Mouse (Mus musculus): ENCODE measurements around the gene Prkg1. TPM values are rescaled to one million over a fixed set of nuclear protein-coding genes. Genes with fewer than 3 reads are reported as not detected.
A peak's percentile ranks its signal among the peaks of the same experiment; 100 is the strongest.

Prkg1 gene
- polyA plus RNA-seq, 1 experiment from 2014 or later: 9.1 TPM

GRCm38 (mm10) chr19:30676308-30676707, 1088.5 kb downstream of the Prkg1 start:
- Histone ChIP-seq H3K4me3 (replicated peaks) (no peak overlapping the region), H3K9me3 (no peaks in the 10 kb centered on the region), H3K27ac (no peak overlapping the region), H3K9ac (no peak overlapping the region), H3K36me3 (no peaks in the 10 kb centered on the region), H3K4me2 (replicated peaks) (no peak overlapping the region), H3K4me1 (replicated peaks) (no peaks in the 10 kb centered on the region), H3K27me3 (replicated peaks) (no peaks in the 10 kb centered on the region)
- WGBS: 78% methylated on average over 8 of the region's 8 CpGs
- ATAC-seq: no peak

GRCm38 (mm10) chr19:30664269-30664668, 1100.6 kb downstream of the Prkg1 start:
- H3K4me3 ChIP-seq (replicated peaks): no peak overlapping the region
- WGBS: 7% methylated on average over 8 of the region's 8 CpGs
- H3K27ac ChIP-seq: no peak overlapping the region
- 0 out of 2 replicates have a peak, but pooled peaks have one; percentile 51 for ATAC-seq
- H3K4me1 ChIP-seq (replicated peaks): no peaks in the 10 kb centered on the region
- H3K9ac ChIP-seq: no peak overlapping the region
- H3K4me2 ChIP-seq (replicated peaks): no peak overlapping the region
- no peaks in the 10 kb centered on the region for H3K9me3 ChIP-seq
- H3K36me3 ChIP-seq: no peaks in the 10 kb centered on the region
- no peaks in the 10 kb centered on the region for H3K27me3 ChIP-seq (replicated peaks)

GRCm38 (mm10) chr19:30642629-30643170, 1122.1 kb downstream of the Prkg1 start:
- Histone ChIP-seq H3K27ac (no peak overlapping the region), H3K4me3 (replicated peaks) (no peak overlapping the region), H3K4me1 (replicated peaks) (no peaks in the 10 kb centered on the region), H3K36me3 (no peaks in the 10 kb centered on the region), H3K4me2 (replicated peaks) (no peak overlapping the region), H3K9me3 (no peaks in the 10 kb centered on the region), H3K9ac (no peak overlapping the region), H3K27me3 (replicated peaks) (no peaks in the 10 kb centered on the region)
- WGBS: 68% methylated on average over 5 of the region's 5 CpGs
- no peak for ATAC-seq

GRCm38 (mm10) chr19:30637471-30637870, 1127.4 kb downstream of the Prkg1 start:
- Histone ChIP-seq H3K4me2 (replicated peaks) (no peak overlapping the region), H3K9me3 (no peaks in the 10 kb centered on the region), H3K27ac (no peak overlapping the region), H3K27me3 (replicated peaks) (no peaks in the 10 kb centered on the region), H3K4me3 (replicated peaks) (no peak overlapping the region), H3K9ac (no peak overlapping the region), H3K4me1 (replicated peaks) (no peaks in the 10 kb centered on the region), H3K36me3 (no peaks in the 10 kb centered on the region)
- WGBS: 84% methylated on average over 8 of the region's 8 CpGs
- no peak for ATAC-seq

GRCm38 (mm10) chr19:30631051-30631450, 1133.8 kb downstream of the Prkg1 start:
- no peaks in the 10 kb centered on the region for H3K36me3 ChIP-seq
- H3K27me3 ChIP-seq (replicated peaks): no peaks in the 10 kb centered on the region
- no peak overlapping the region for H3K4me3 ChIP-seq (replicated peaks)
- 53% methylated on average over 3 of the region's 3 CpGs for WGBS
- ATAC-seq: no peak
- H3K9me3 ChIP-seq: no peaks in the 10 kb centered on the region
- H3K27ac ChIP-seq: no peak overlapping the region
- no peaks in the 10 kb centered on the region for H3K4me1 ChIP-seq (replicated peaks)
- H3K9ac ChIP-seq: no peak overlapping the region
- H3K4me2 ChIP-seq (replicated peaks): no peak overlapping the region

GRCm38 (mm10) chr19:30626036-30626435, 1138.8 kb downstream of the Prkg1 start:
- H3K4me3 ChIP-seq (replicated peaks): no peak overlapping the region
- no peak for ATAC-seq

GRCm38 (mm10) chr19:30625391-30625790, 1139.4 kb downstream of the Prkg1 start:
- Histone ChIP-seq H3K9me3 (no peaks in the 10 kb centered on the region), H3K4me3 (replicated peaks) (no peak overlapping the region), H3K4me1 (replicated peaks) (no peaks in the 10 kb centered on the region), H3K9ac (no peak overlapping the region), H3K27ac (no peak overlapping the region), H3K27me3 (replicated peaks) (no peaks in the 10 kb centered on the region), H3K4me2 (replicated peaks) (no peak overlapping the region), H3K36me3 (no peaks in the 10 kb centered on the region)
- no peak for ATAC-seq
- 45% methylated on average over 2 of the region's 2 CpGs for WGBS

More at GRCm38 (mm10) chr19:30626036-30626435, 1138.8 kb downstream of the Prkg1 start:
- H3K4me2 ChIP-seq (replicated peaks): no peak overlapping the region
- 36% methylated on average over 7 of the region's 7 CpGs for WGBS
- no peaks in the 10 kb centered on the region for H3K4me1 ChIP-seq (replicated peaks)
- H3K9me3 ChIP-seq: no peaks in the 10 kb centered on the region
- H3K27ac ChIP-seq: no peak overlapping the region
- H3K36me3 ChIP-seq: no peaks in the 10 kb centered on the region
- H3K27me3 ChIP-seq (replicated peaks): no peaks in the 10 kb centered on the region
- H3K9ac ChIP-seq: no peak overlapping the region

GRCm38 (mm10) chr19:30623620-30624019, 1141.2 kb downstream of the Prkg1 start:
- WGBS: 45% methylated on average over 7 of the region's 7 CpGs
- no peaks in the 10 kb centered on the region for H3K4me1 ChIP-seq (replicated peaks)
- H3K27ac ChIP-seq: no peak overlapping the region
- H3K27me3 ChIP-seq (replicated peaks): no peaks in the 10 kb centered on the region
- no peak overlapping the region for H3K4me3 ChIP-seq (replicated peaks)
- H3K36me3 ChIP-seq: no peaks in the 10 kb centered on the region
- no peak overlapping the region for H3K9ac ChIP-seq
- ATAC-seq: no peak
- H3K4me2 ChIP-seq (replicated peaks): no peak overlapping the region
- H3K9me3 ChIP-seq: no peaks in the 10 kb centered on the region

- Histone ChIP-seq H3K27me3 (replicated peaks) (no peaks in the 10 kb centered on the region), H3K9ac (no peak overlapping the region), H3K4me2 (replicated peaks) (no peak overlapping the region), H3K27ac (no peak overlapping the region), H3K4me1 (replicated peaks) (no peaks in the 10 kb centered on the region), H3K36me3 (no peaks in the 10 kb centered on the region), H3K9me3 (no peaks in the 10 kb centered on the region), H3K4me3 (replicated peaks) (no peak overlapping the region)
- WGBS: 79% methylated on average over 3 of the region's 3 CpGs
- no peak for ATAC-seq
Measured at GRCm38 (mm10) chr19:30613150-30613865, 1151.5 kb downstream of the Prkg1 start.

- Histone ChIP-seq H3K36me3 (no peaks in the 10 kb centered on the region), H3K27me3 (replicated peaks) (no peaks in the 10 kb centered on the region), H3K4me3 (replicated peaks) (no peak overlapping the region), H3K9me3 (no peaks in the 10 kb centered on the region), H3K27ac (no peak overlapping the region), H3K9ac (no peak overlapping the region), H3K4me2 (replicated peaks) (no peak overlapping the region), H3K4me1 (replicated peaks) (no peaks in the 10 kb centered on the region)
- 78% methylated on average over 3 of the region's 3 CpGs for WGBS
- no peak for ATAC-seq
Measured at GRCm38 (mm10) chr19:30586366-30586765, 1178.5 kb downstream of the Prkg1 start.

- Histone ChIP-seq H3K36me3 (no peaks in the 10 kb centered on the region), H3K4me1 (replicated peaks) (no peaks in the 10 kb centered on the region), H3K4me3 (replicated peaks) (no peak overlapping the region), H3K9ac (no peak overlapping the region), H3K27me3 (replicated peaks) (no peaks in the 10 kb centered on the region), H3K4me2 (replicated peaks) (no peak overlapping the region), H3K27ac (no peak overlapping the region), H3K9me3 (no peaks in the 10 kb centered on the region)
- 80% methylated on average over 6 of the region's 6 CpGs for WGBS
- ATAC-seq: no peak
Measured at GRCm38 (mm10) chr19:30564516-30564915, 1200.3 kb downstream of the Prkg1 start.

GRCm38 (mm10) chr19:30563876-30564275, 1201.0 kb downstream of the Prkg1 start:
- no peak overlapping the region for H3K27ac ChIP-seq
- 59% methylated on average over 3 of the region's 3 CpGs for WGBS
- no peaks in the 10 kb centered on the region for H3K4me1 ChIP-seq (replicated peaks)
- H3K9ac ChIP-seq: no peak overlapping the region
- H3K4me2 ChIP-seq (replicated peaks): no peak overlapping the region
- no peak for ATAC-seq
- H3K36me3 ChIP-seq: no peaks in the 10 kb centered on the region
- no peaks in the 10 kb centered on the region for H3K27me3 ChIP-seq (replicated peaks)
- no peak overlapping the region for H3K4me3 ChIP-seq (replicated peaks)
- H3K9me3 ChIP-seq: no peaks in the 10 kb centered on the region

GRCm38 (mm10) chr19:30558024-30558423, 1206.8 kb downstream of the Prkg1 start:
- H3K27me3 ChIP-seq (replicated peaks): no peaks in the 10 kb centered on the region
- no peaks in the 10 kb centered on the region for H3K9me3 ChIP-seq
- no peaks in the 10 kb centered on the region for H3K4me1 ChIP-seq (replicated peaks)
- H3K4me3 ChIP-seq (replicated peaks): no peak overlapping the region
- H3K36me3 ChIP-seq: no peaks in the 10 kb centered on the region
- no peak overlapping the region for H3K4me2 ChIP-seq (replicated peaks)
- no peak for ATAC-seq
- no peak overlapping the region for H3K9ac ChIP-seq
- H3K27ac ChIP-seq: no peak overlapping the region

All from intestine, embryonic 15.5 days (tissue).